Mouse (Mus musculus): Measurements from ENCODE around the gene Tmem79. TPM values are rescaled to one million over a fixed set of nuclear protein-coding genes. Genes with fewer than 3 reads are reported as not detected.
"Not testable (repeated sequence)": the region's sequence is repeated elsewhere in the genome, so short reads cannot be mapped to it uniquely, and the experiment has no call there.

The Tmem79 gene
- total RNA-seq, 2 experiments from 2014 or later, result 0.63 to 1.5 TPM

- DNase-seq (ENCODE audit: extremely low spot score in 1 of 2, low spot score in 2 of 2), result no peak
- intact Hi-C loops (cut with DNase I), result no loop called here
Measured at GRCm38 (mm10) chr3:88291970-88292369, 44.0 kb downstream of the Tmem79 start.

DNA sequence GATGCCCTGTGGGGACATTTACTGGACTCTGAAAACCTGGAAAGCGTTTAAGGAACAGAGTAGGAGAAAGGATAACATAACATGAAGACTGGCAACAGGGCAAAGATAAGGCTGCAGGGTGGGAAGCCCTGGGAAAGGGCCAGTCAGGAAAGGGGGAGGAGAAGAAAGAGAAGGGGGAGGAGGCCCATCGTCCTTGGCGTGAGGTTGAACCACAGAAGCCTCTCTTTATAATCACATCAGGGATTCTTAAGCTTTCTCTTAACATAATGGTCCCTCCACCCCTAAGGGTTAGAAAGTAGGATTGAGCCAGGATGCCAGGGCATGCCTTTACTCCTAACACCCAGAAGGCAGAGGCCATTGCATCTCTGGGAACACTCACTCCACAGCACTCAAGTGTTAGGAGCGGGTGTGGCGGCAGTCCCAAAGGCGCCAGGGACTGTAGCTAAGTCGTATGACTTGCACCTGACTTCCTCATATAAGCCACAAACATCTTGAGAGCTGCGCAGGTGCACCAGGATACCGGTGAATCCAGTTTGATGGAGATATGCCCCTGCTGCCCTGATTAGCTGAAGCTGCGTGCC is 47.7 kb downstream of the Tmem79 start:
- intact Hi-C loops (cut with DNase I); DNase-seq (ENCODE audit: extremely low spot score in 1 of 2, low spot score in 2 of 2): not testable (repeated sequence)

DNA sequence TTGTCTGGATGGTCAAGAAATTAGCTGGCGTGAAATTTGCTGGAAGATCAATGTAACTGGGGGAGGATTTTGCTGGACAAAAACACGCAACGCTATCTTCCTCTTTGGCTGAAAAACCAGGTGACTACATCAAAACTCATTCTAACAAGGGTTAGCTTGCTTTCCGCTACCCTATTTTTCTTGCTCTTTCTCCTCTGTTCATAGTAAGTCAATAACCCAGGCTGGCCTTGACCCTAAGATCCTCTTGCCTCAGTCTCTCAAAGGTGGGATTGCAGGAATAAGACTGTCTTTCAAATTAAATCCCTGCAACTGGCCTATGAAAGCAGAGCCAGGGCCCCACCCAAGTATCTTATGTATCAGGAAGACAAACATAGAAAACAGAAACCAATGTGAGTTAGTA is 48.8 kb downstream of the Tmem79 start, which contains the start of gene Gm38392:
Gene Gm38392 (minus strand): TSS at position 101 of the 400 bp plus-strand sequence.
- intact Hi-C loops (cut with DNase I), result no loop called here
- DNase-seq (ENCODE audit: extremely low spot score in 1 of 2, low spot score in 2 of 2), result no peak

DNA sequence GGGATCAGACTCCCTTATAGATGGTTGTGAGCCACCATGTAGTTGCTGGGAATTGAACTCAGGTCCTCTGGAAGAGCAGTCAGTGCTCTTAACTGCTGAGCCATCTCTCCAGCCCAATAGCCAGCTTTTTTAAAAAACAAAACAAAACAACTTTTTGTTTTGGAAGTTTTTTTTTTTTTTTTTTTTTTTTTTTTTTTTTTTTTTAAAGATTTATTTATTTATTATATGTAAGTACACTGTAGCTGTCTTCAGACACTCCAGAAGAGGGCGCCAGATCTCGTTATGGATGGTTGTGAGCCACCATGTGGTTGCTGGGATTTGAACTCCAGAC is 50.4 kb downstream of the Tmem79 start:
- intact Hi-C loops (cut with DNase I); DNase-seq (ENCODE audit: extremely low spot score in 1 of 2, low spot score in 2 of 2): not testable (repeated sequence)

- intact Hi-C loops (cut with DNase I), result not testable (repeated sequence)
Measured at GRCm38 (mm10) chr3:88284815-88285564, 51.0 kb downstream of the Tmem79 start.

GRCm38 (mm10) chr3:88281141-88281916 is 54.6 kb downstream of the Tmem79 start:
- DNase-seq (ENCODE audit: extremely low spot score in 1 of 2, low spot score in 2 of 2); intact Hi-C loops (cut with DNase I): not testable (repeated sequence)

More at GRCm38 (mm10) chr3:88284815-88285564, 51.0 kb downstream of the Tmem79 start:
- not testable (repeated sequence) for DNase-seq (ENCODE audit: extremely low spot score in 1 of 2, low spot score in 2 of 2)

DNA sequence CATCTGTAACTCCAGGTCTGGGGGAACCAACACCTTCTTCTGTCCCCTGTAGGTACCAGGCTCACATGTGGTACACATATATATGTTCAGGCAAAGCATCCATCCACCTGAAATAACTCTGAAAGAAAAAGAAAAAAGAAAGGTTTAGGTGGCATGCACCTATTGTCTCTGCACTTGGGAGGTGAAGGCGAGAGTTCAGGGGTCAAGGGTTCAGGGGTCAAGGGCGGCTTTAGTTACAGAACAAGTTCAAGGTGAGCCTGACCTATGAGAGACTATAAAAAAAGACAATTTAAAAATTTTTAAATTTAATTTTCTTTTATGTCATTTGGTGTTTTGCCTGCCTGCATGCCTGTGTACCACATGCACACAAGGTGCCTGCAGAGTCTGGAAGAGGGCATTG is 55.9 kb downstream of the Tmem79 start:
- DNase-seq (ENCODE audit: extremely low spot score in 1 of 2, low spot score in 2 of 2), result no peak
- intact Hi-C loops (cut with DNase I), result no loop called here

Other genes with a start within 250 kb of the Tmem79 start
- gene Mef2d, start 193.8 kb downstream of the Tmem79 start, total RNA-seq (2021), result 100 to 1,000 TPM; 149 to 160 TPM
- gene Rhbg, start 81.4 kb downstream of the Tmem79 start, total RNA-seq (2021), result under 1 TPM; 0.26 to 0.41 TPM
- gene Gm38392, start 48.9 kb downstream of the Tmem79 start, total RNA-seq (2021), result under 1 TPM in 1 of 2 experiments, not detected in 1; 0.81 TPM
- gene Tsacc, start 39.1 kb downstream of the Tmem79 start, total RNA-seq (2021), result 1 to 10 TPM; 6.3 TPM
- 100 to 1,000 TPM; 215 to 224 TPM for gene Cct3, start 39.0 kb downstream of the Tmem79 start, total RNA-seq (2021)
- 10 to 100 TPM; 74.6 to 79.2 TPM for gene Glmp, start 11.1 kb downstream of the Tmem79 start, total RNA-seq (2021)
- gene Smg5, start 112 bp upstream of the Tmem79 start, total RNA-seq (2021), result 10 to 100 TPM; 73.5 to 74.7 TPM
- 1 to 10 TPM; 3.5 to 3.6 TPM for gene Paqr6, start 28.4 kb upstream of the Tmem79 start, total RNA-seq (2021)
- gene Bglap3, start 36.6 kb upstream of the Tmem79 start, total RNA-seq (2021), result under 1 TPM in 1 of 2 experiments, not detected in 1; 0.66 TPM
- not detected for gene Bglap2, start 42.6 kb upstream of the Tmem79 start, total RNA-seq (2021)
- 1 to 10 TPM in 1 of 2 experiments, under 1 TPM in 1; 0.95 to 2.6 TPM for gene Bglap, start 48.3 kb upstream of the Tmem79 start, total RNA-seq (2021)
- gene Pmf1, start 74.2 kb upstream of the Tmem79 start, total RNA-seq (2021), result 10 to 100 TPM; 10.3 to 11.5 TPM
- gene Slc25a44, start 89.0 kb upstream of the Tmem79 start, total RNA-seq (2021), result 10 to 100 TPM; 60.3 to 62.5 TPM
- gene Sema4a, start 125.0 kb upstream of the Tmem79 start, total RNA-seq (2021), result 10 to 100 TPM; 46.5 to 52.6 TPM
- gene Lmna, start 173.8 kb upstream of the Tmem79 start, total RNA-seq (2021), result 10 to 100 TPM; 47.2 to 48.6 TPM
- 10 to 100 TPM in 1 of 2 experiments, 1 to 10 TPM in 1; 6.9 to 10.7 TPM for gene Mex3a, start 196.2 kb upstream of the Tmem79 start, total RNA-seq (2021)
- not detected for gene Rab25, start 212.2 kb upstream of the Tmem79 start, total RNA-seq (2021)
- gene Lamtor2, start 216.9 kb upstream of the Tmem79 start, total RNA-seq (2021), result 100 to 1,000 TPM; 109 to 110 TPM
- gene Ubqln4, start 217.6 kb upstream of the Tmem79 start, total RNA-seq (2021), result 10 to 100 TPM; 78.8 to 82.6 TPM
- gene Ssr2, start 239.7 kb upstream of the Tmem79 start, total RNA-seq (2021), result 100 to 1,000 TPM; 127 to 128 TPM